Mouse (Mus musculus): Measurements from ENCODE around the gene Plekho1. TPM values are rescaled to one million over a fixed set of nuclear protein-coding genes. Genes with fewer than 3 reads are reported as not detected.
A peak's percentile ranks its signal among the peaks of the same experiment; 100 is the strongest.

Plekho1 gene
- polyA plus RNA-seq, 1 experiment from 2014 or later, result 85.6 TPM

DNA sequence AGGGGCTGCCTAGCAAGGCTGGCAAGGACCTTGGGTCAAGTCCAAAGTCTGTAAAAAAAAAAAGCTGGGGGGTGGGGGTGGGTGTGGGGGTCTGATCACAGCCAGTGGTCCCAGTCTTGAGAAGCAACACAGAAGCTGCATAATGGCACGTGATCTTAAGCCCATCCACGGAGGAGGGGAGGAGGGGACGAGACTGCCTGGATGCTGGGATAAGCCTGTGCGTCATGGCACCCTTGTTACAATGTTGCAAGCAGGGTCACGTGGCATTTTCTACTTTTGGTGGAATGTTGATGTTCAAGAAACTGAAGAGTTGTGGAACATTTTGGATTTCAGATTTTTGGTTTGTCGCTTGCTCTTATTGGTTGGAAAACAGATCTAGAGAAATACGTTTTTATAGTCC is 52.6 kb downstream of the Plekho1 start:
- DNase-seq (ENCODE audit: low spot score) (no peak), ATAC-seq (replicated peaks; ENCODE audit: low FRiP score) (no peak)
- Histone ChIP-seq H3K9ac (ENCODE audit: low read length) (no peak overlapping the region), H3K4me2 (ENCODE audit: low read depth, low read length, severe bottlenecking) (no peak overlapping the region), H3K27ac (ENCODE audit: low read depth, low read length) (no peak overlapping the region), H3K36me3 (ENCODE audit: control insufficient read depth, insufficient read depth, low read length) (peaks cover 25% of the 10 kb centered on the region), H3K4me3 (ENCODE audit: low read depth, low read length) (no peak overlapping the region), H3K9me3 (ENCODE audit: control insufficient read depth, low read length) (no peaks in the 10 kb centered on the region), H3K27me3 (ENCODE audit: control insufficient read depth, insufficient read depth, low read length) (no peaks in the 10 kb centered on the region), H3K4me1 (replicated peaks; ENCODE audit: control insufficient read depth, insufficient read depth, low read length) (no peaks in the 10 kb centered on the region)
- 93% methylated on average over 7 of the region's 7 CpGs for WGBS

DNA sequence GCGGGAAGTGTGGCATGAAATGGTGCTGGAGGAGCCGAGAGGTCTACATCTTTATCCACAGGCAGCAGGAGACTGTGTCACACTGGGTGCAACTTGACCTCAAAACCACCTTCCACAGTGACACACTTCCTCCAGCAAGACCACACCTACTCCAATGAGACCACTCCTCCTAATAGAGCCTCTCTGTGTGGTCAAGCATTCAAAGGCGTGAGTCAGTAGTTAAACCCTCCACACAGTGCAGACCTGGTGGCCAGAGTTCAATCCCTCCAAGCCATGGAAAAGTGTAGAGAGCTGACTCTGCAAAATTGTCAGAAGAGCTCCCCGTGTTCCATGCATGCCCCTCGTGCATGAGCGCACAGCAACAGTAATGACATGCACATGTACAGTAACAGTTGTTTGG is 53.1 kb downstream of the Plekho1 start:
- Histone ChIP-seq H3K4me1 (replicated peaks; ENCODE audit: control insufficient read depth, insufficient read depth, low read length) (no peaks in the 10 kb centered on the region), H3K4me2 (ENCODE audit: low read depth, low read length, severe bottlenecking) (no peak overlapping the region), H3K36me3 (ENCODE audit: control insufficient read depth, insufficient read depth, low read length) (peaks cover 30% of the 10 kb centered on the region), H3K4me3 (ENCODE audit: low read depth, low read length) (no peak overlapping the region), H3K9ac (ENCODE audit: low read length) (no peak overlapping the region), H3K27me3 (ENCODE audit: control insufficient read depth, insufficient read depth, low read length) (no peaks in the 10 kb centered on the region), H3K27ac (ENCODE audit: low read depth, low read length) (no peak overlapping the region), H3K9me3 (ENCODE audit: control insufficient read depth, low read length) (no peaks in the 10 kb centered on the region)
- ATAC-seq (replicated peaks; ENCODE audit: low FRiP score) (no peak), DNase-seq (ENCODE audit: low spot score) (no peak)
- WGBS, result 91% methylated on average over 6 of the region's 6 CpGs

GRCm38 (mm10) chr3:95938835-95939234 is 57.0 kb downstream of the Plekho1 start:
- Histone ChIP-seq H3K4me2 (ENCODE audit: low read depth, low read length, severe bottlenecking) (no peak overlapping the region), H3K9ac (ENCODE audit: low read length) (no peak overlapping the region), H3K9me3 (ENCODE audit: control insufficient read depth, low read length) (no peaks in the 10 kb centered on the region), H3K27ac (ENCODE audit: low read depth, low read length) (no peak overlapping the region), H3K36me3 (ENCODE audit: control insufficient read depth, insufficient read depth, low read length) (peaks cover 39% of the 10 kb centered on the region), H3K4me1 (replicated peaks; ENCODE audit: control insufficient read depth, insufficient read depth, low read length) (no peaks in the 10 kb centered on the region), H3K4me3 (ENCODE audit: low read depth, low read length) (no peak overlapping the region), H3K27me3 (ENCODE audit: control insufficient read depth, insufficient read depth, low read length) (no peaks in the 10 kb centered on the region)
- DNase-seq (ENCODE audit: low spot score), result peak; percentile 60
- whole genome bisulfite sequencing, result 95% methylated on average over 15 of the region's 15 CpGs
- ATAC-seq (replicated peaks; ENCODE audit: low FRiP score), result no peak

Other genes with a start within 250 kb of the Plekho1 start
- gene Tars2, start 235.8 kb downstream of the Plekho1 start, polyA plus RNA-seq (2014; fragmentation: Nextera tagmentation; extraction: Ambion mirVana), result 54.9 and 61.6 TPM in 2 replicates
- gene Rprd2, start 177.1 kb downstream of the Plekho1 start, polyA plus RNA-seq (2014; fragmentation: Nextera tagmentation; extraction: Ambion mirVana), result 23.8 and 24.6 TPM in 2 replicates
- 69.7 and 75.5 TPM in 2 replicates for gene Prpf3, start 140.1 kb downstream of the Plekho1 start, polyA plus RNA-seq (2014; fragmentation: Nextera tagmentation; extraction: Ambion mirVana)
- gene Mrps21, start 124.5 kb downstream of the Plekho1 start, polyA plus RNA-seq (2014; fragmentation: Nextera tagmentation; extraction: Ambion mirVana), result 317 and 322 TPM in 2 replicates
- gene Ciart, start 113.8 kb downstream of the Plekho1 start, polyA plus RNA-seq (2014; fragmentation: Nextera tagmentation; extraction: Ambion mirVana), result 5.8 and 7.7 TPM in 2 replicates
- gene BC028528, start 104.0 kb downstream of the Plekho1 start, polyA plus RNA-seq (2014; fragmentation: Nextera tagmentation; extraction: Ambion mirVana), result 7.5 and 10.3 TPM in 2 replicates
- 29.7 and 33.3 TPM in 2 replicates for gene Aph1a, start 102.0 kb downstream of the Plekho1 start, polyA plus RNA-seq (2014; fragmentation: Nextera tagmentation; extraction: Ambion mirVana)
- gene Car14, start 91.3 kb downstream of the Plekho1 start, polyA plus RNA-seq (2014; fragmentation: Nextera tagmentation; extraction: Ambion mirVana), result 49.4 and 53.6 TPM in 2 replicates
- gene Anp32e, start 66.8 kb downstream of the Plekho1 start, polyA plus RNA-seq (2014; fragmentation: Nextera tagmentation; extraction: Ambion mirVana), result 157 and 167 TPM in 2 replicates
- 20.3 and 24.8 TPM in 2 replicates for gene Vps45, start 62.5 kb upstream of the Plekho1 start, polyA plus RNA-seq (2014; fragmentation: Nextera tagmentation; extraction: Ambion mirVana)
- 11.0 and 11.3 TPM in 2 replicates for gene Otud7b, start 108.5 kb upstream of the Plekho1 start, polyA plus RNA-seq (2014; fragmentation: Nextera tagmentation; extraction: Ambion mirVana)
- gene Mtmr11, start 166.0 kb upstream of the Plekho1 start, polyA plus RNA-seq (2014; fragmentation: Nextera tagmentation; extraction: Ambion mirVana), result 13.6 and 16.6 TPM in 2 replicates
- gene Sf3b4, start 176.3 kb upstream of the Plekho1 start, polyA plus RNA-seq (2014; fragmentation: Nextera tagmentation; extraction: Ambion mirVana), result 230 and 253 TPM in 2 replicates
- gene Sv2a, start 185.2 kb upstream of the Plekho1 start, polyA plus RNA-seq (2014; fragmentation: Nextera tagmentation; extraction: Ambion mirVana), result 8.2 and 9.0 TPM in 2 replicates
- gene Bola1, start 223.7 kb upstream of the Plekho1 start, polyA plus RNA-seq (2014; fragmentation: Nextera tagmentation; extraction: Ambion mirVana), result 75.7 and 83.7 TPM in 2 replicates
- 0.71 TPM in 1 of 2 replicates, not detected in the other for gene Hist2h2ab, start 223.9 kb upstream of the Plekho1 start, polyA plus RNA-seq (2014; fragmentation: Nextera tagmentation; extraction: Ambion mirVana)
- 16.5 and 18.7 TPM in 2 replicates for gene Hist2h2ac, start 224.9 kb upstream of the Plekho1 start, polyA plus RNA-seq (2014; fragmentation: Nextera tagmentation; extraction: Ambion mirVana)
- 14.3 and 15.8 TPM in 2 replicates for gene Hist2h2be, start 225.1 kb upstream of the Plekho1 start, polyA plus RNA-seq (2014; fragmentation: Nextera tagmentation; extraction: Ambion mirVana)
- 12.8 and 14.8 TPM in 2 replicates for gene Hist2h3c2, start 243.1 kb upstream of the Plekho1 start, polyA plus RNA-seq (2014; fragmentation: Nextera tagmentation; extraction: Ambion mirVana)
- 29.2 and 49.8 TPM in 2 replicates for gene Hist2h2aa2, start 244.3 kb upstream of the Plekho1 start, polyA plus RNA-seq (2014; fragmentation: Nextera tagmentation; extraction: Ambion mirVana)
- 18.7 and 28.2 TPM in 2 replicates for gene Hist2h2aa1, start 249.5 kb upstream of the Plekho1 start, polyA plus RNA-seq (2014; fragmentation: Nextera tagmentation; extraction: Ambion mirVana)

Data from forebrain, embryonic 11.5 days (tissue).